Mouse (Mus musculus) C2C12 (cell line): ENCODE data around the gene 3110082I17Rik. TPM values are rescaled to one million over a fixed set of nuclear protein-coding genes. Genes with fewer than 3 reads are reported as not detected.

ENCODE experiments used
- H3K27me3 ChIP-seq: one replicate; pipeline ENCODE4 v1.6.1; 2011; ENCODE audit not compliant: control insufficient read depth, insufficient read depth, insufficient read length
- H3K36me3 ChIP-seq: one replicate; pipeline ENCODE4 v1.6.1; 2011; ENCODE audit not compliant: control insufficient read depth, insufficient read depth
- H3K4me3 ChIP-seq: one replicate; pipeline ENCODE4 v1.5.1; 2011; ENCODE audit warnings: mild to moderate bottlenecking, control low read depth; ENCODE audit not compliant: poor library complexity, insufficient read depth, severe bottlenecking
- H3K79me2 ChIP-seq: one replicate; pipeline ENCODE4 v1.6.1; 2011; ENCODE audit not compliant: control insufficient read depth, insufficient read depth
- H3K79me3 ChIP-seq: one replicate; pipeline ENCODE4 v1.6.1; 2011; ENCODE audit warnings: low read depth, control low read depth
- H3ac ChIP-seq: one replicate; pipeline ENCODE3; 2011; ENCODE audit warnings: low read depth; ENCODE audit not compliant: control insufficient read depth, insufficient read length
- CEBPB ChIP-seq: IDR thresholded peaks from one replicate; pipeline ENCODE4 v1.6.1; 2011; ENCODE audit warnings: low read depth, mild to moderate bottlenecking, control low read depth, moderate library complexity
- CTCF ChIP-seq: IDR thresholded peaks from one replicate; pipeline ENCODE4 v1.5.1; 2011; ENCODE audit not compliant: control insufficient read depth, insufficient read depth, insufficient read length
- FOSL1 ChIP-seq: IDR thresholded peaks from one replicate; pipeline ENCODE4 v1.8.0; 2011; ENCODE audit warnings: mild to moderate bottlenecking, low read length; ENCODE audit not compliant: poor library complexity, insufficient read depth, severe bottlenecking
- MAX ChIP-seq: IDR thresholded peaks from one replicate; pipeline ENCODE4 v1.6.1; 2011; ENCODE audit warnings: mild to moderate bottlenecking, control low read depth
- MYOD1 ChIP-seq: IDR thresholded peaks from one replicate; pipeline ENCODE4 v1.6.1; 2011; ENCODE audit warnings: low read depth; ENCODE audit not compliant: control insufficient read depth, insufficient read length
- MYOG ChIP-seq: IDR thresholded peaks from one replicate; pipeline ENCODE4 v1.6.1; 2011; ENCODE audit not compliant: control insufficient read depth, insufficient read length; ENCODE audit errors: extremely low read depth
- USF1 ChIP-seq: IDR thresholded peaks from one replicate; pipeline ENCODE4 v1.6.1; 2011; ENCODE audit warnings: low read depth, mild to moderate bottlenecking, control low read depth, moderate library complexity
- polyA plus RNA-seq: library from polyadenylated mRNA; unstranded; fragments of >200 nt; fragmentation: generic; extraction: Trizol; gene quantifications from one replicate; pipeline ENCODE4 v1.2.1, GENCODE M21; 2012; ENCODE audit warnings: missing spikeins

Gene 3110082I17Rik
- polyA plus RNA-seq, 1 experiment: 31.4 TPM

DNA sequence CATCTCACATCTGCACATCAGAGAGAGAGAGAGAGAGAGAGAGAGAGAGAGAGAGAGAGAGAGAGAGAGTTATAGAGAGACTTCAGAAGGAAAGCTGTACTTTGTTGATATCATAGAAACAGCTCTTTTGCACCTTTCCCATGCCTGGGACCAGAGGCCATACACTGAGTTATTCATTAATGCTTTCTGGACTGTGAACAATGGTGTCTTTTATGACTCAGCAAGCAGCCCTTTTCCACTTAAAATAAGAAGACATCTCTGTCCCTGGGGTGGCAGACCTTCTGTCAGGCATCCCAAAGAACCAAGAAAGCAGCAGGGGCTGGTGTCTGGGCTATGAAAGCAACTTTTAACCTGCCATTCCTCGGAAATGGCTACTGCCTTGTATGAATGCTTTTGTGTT, 113.1 kb downstream of the 3110082I17Rik start:
- no peak for TF ChIP-seq FOSL1
- no peak for TF ChIP-seq MAX
- no peak for TF ChIP-seq MYOD1
- TF ChIP-seq USF1: no peak
- TF ChIP-seq MYOG: no peak
- no peak for TF ChIP-seq CEBPB
- no peak for TF ChIP-seq CTCF
- H3K79me2 ChIP-seq: peaks cover 17% of the 10 kb centered on the region
- no peak overlapping the region for H3ac ChIP-seq
- H3K79me3 ChIP-seq: peaks cover 7% of the 10 kb centered on the region
- H3K36me3 ChIP-seq: peaks cover 8% of the 10 kb centered on the region
- no peak overlapping the region for H3K4me3 ChIP-seq
- H3K27me3 ChIP-seq: peaks cover 22% of the 10 kb centered on the region

DNA sequence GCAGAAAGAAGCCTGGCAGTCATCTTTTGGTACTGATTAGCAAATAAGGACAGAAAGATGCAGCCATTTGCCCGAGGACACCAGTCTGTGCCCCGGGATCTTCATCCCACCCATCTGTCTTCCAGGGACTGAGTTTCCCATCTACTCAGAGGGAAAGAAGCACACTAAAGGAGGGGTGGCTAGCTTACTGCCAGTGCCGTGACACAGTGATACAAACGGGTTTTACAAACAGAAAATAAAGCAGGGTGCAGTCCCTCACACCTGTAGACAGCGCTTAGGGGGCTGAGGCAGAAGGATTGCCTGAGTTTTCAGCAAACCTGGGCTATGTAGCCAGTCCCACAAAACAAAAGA, 115.0 kb downstream of the 3110082I17Rik start:
- H3K36me3 ChIP-seq: peaks cover 19% of the 10 kb centered on the region
- no peak for TF ChIP-seq USF1
- TF ChIP-seq MYOG: no peak
- TF ChIP-seq CTCF: no peak
- no peak for TF ChIP-seq FOSL1
- TF ChIP-seq MAX: no peak
- TF ChIP-seq CEBPB: no peak
- TF ChIP-seq MYOD1: no peak
- peaks cover 7% of the 10 kb centered on the region for H3K79me3 ChIP-seq
- H3K4me3 ChIP-seq: peak overlapping the region; percentile 64
- H3K79me2 ChIP-seq: peaks cover 17% of the 10 kb centered on the region
- peaks cover 4% of the 10 kb centered on the region for H3K27me3 ChIP-seq
- no peak overlapping the region for H3ac ChIP-seq

DNA sequence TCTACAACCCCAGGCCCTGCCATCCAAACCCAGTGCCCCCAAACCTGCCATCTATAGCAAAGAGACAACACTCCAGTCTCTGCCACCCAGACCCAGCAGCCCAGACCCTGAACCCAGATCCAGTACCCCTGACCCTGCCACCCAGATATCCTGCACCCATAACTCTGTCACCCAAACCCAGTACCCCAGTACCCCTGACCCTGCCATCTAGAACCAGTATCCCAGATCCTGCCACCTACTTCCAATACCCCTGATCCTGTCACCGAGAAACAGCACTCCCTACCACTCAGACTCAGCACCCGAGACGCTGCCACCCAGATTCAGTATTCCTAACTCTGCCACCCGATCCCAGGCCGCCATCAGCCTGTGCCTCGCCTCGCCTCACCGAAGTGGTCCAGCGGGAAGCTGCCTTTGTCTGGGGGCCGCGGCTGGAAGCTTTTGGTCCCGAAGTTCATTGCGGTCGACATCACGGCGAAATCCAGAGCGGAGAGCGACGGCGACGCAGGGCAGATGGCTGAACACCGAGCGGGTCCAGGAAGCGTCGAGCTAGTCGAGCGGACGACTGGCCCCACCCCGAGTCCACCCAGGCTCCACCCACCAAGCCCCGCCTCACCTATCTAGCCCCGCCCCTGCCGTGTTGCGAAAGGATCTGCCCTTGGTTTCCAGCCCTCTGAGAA, 115.5 kb downstream of the 3110082I17Rik start:
- TF ChIP-seq CEBPB (peak; percentile 92), MYOG (no peak), MAX (peak; percentile 14)
- Histone ChIP-seq H3K36me3 (peaks cover 20% of the 10 kb centered on the region), H3K27me3 (no peaks in the 10 kb centered on the region), H3K4me3 (peak overlapping the region; percentile 64), H3K79me2 (peaks cover 17% of the 10 kb centered on the region), H3ac (peak overlapping the region; percentile 76), H3K79me3 (peaks cover 7% of the 10 kb centered on the region)

- peak overlapping the region; percentile 76 for H3ac ChIP-seq
These were observed 116.2 kb downstream of the 3110082I17Rik start for GRCm38 (mm10) chr5:139344021-139344686.

GRCm38 (mm10) chr5:139338891-139339290, 121.4 kb downstream of the 3110082I17Rik start:
- Histone ChIP-seq H3K36me3 (peaks cover 37% of the 10 kb centered on the region), H3K27me3 (no peaks in the 10 kb centered on the region), H3K79me2 (peaks cover 7% of the 10 kb centered on the region), H3K79me3 (peaks cover 3% of the 10 kb centered on the region), H3K4me3 (no peak overlapping the region), H3ac (no peak overlapping the region)
- TF ChIP-seq CEBPB: no peak
- no peak for TF ChIP-seq FOSL1
- TF ChIP-seq MAX: no peak
- TF ChIP-seq CTCF: no peak
- no peak for TF ChIP-seq MYOD1
- no peak for TF ChIP-seq USF1
- TF ChIP-seq MYOG: no peak

More at GRCm38 (mm10) chr5:139344021-139344686, 116.2 kb downstream of the 3110082I17Rik start:
- TF ChIP-seq MYOG (no peak), MAX (peak; percentile 20), USF1 (no peak), CTCF (peak; percentile 87), FOSL1 (no peak)
- Histone ChIP-seq H3K4me3 (peak overlapping the region; percentile 64), H3K27me3 (no peaks in the 10 kb centered on the region), H3K79me2 (peaks cover 17% of the 10 kb centered on the region), H3K36me3 (peaks cover 25% of the 10 kb centered on the region), H3K79me3 (peaks cover 7% of the 10 kb centered on the region)

GRCm38 (mm10) chr5:139338403-139338802, 121.9 kb downstream of the 3110082I17Rik start:
- no peak overlapping the region for H3K4me3 ChIP-seq
- H3K27me3 ChIP-seq: no peaks in the 10 kb centered on the region
- peaks cover 2% of the 10 kb centered on the region for H3K79me3 ChIP-seq
- H3K79me2 ChIP-seq: peaks cover 2% of the 10 kb centered on the region
- TF ChIP-seq MYOD1 (no peak), MAX (no peak)
- peaks cover 37% of the 10 kb centered on the region for H3K36me3 ChIP-seq
- no peak overlapping the region for H3ac ChIP-seq
